Mouse (Mus musculus) gastrocnemius, adult 8-10 months (tissue): ENCODE data around the gene Cbfa2t3. TPM values are rescaled to one million over a fixed set of nuclear protein-coding genes. Genes with fewer than 3 reads are reported as not detected.

Experiments
- DNase-seq, 2 experiments: peaks; one replicate each; pipeline ENCODE4 v3.0.0; 2022; ENCODE audit warnings: low spot score in 2 of 2
- total RNA-seq, 4 experiments: library from RNA; stranded (reverse); gene quantifications; 2 replicates each; pipeline ENCODE4 v1.2.4; 2022

Cbfa2t3 gene
- total RNA-seq, 4 experiments from 2014 or later = 12.3 to 22.0 (median 17.2) TPM

GRCm38 (mm10) chr8:122718711-122719499 is 20.0 kb upstream of the Cbfa2t3 start:
- no peak for DNase-seq

- no peak for DNase-seq
These were observed 19.1 kb upstream of the Cbfa2t3 start for GRCm38 (mm10) chr8:122717869-122718509.

- DNase-seq = no peak
These were observed 17.7 kb upstream of the Cbfa2t3 start for GRCm38 (mm10) chr8:122716566-122716965.

- DNase-seq = no peak
These were observed 14.2 kb upstream of the Cbfa2t3 start for GRCm38 (mm10) chr8:122713157-122713518.

- DNase-seq = no peak
These were observed 13.7 kb upstream of the Cbfa2t3 start for GRCm38 (mm10) chr8:122712411-122713156.

GRCm38 (mm10) chr8:122711891-122712365 is 13.0 kb upstream of the Cbfa2t3 start:
- peak in 1 of 2 experiments; percentile 23 for DNase-seq

- DNase-seq = no peak
These were observed 12.6 kb upstream of the Cbfa2t3 start for GRCm38 (mm10) chr8:122711480-122711879.

GRCm38 (mm10) chr8:122709340-122710111 is 10.6 kb upstream of the Cbfa2t3 start:
- no peak for DNase-seq

- DNase-seq = no peak
These were observed 8.3 kb upstream of the Cbfa2t3 start for GRCm38 (mm10) chr8:122707184-122707583.

- DNase-seq = no peak
These were observed 7.1 kb upstream of the Cbfa2t3 start for GRCm38 (mm10) chr8:122705901-122706561.

GRCm38 (mm10) chr8:122704612-122705011 is 5.7 kb upstream of the Cbfa2t3 start:
- no peak for DNase-seq

- no peak for DNase-seq
These were observed 4.0 kb upstream of the Cbfa2t3 start for GRCm38 (mm10) chr8:122702957-122703356.

GRCm38 (mm10) chr8:122702301-122702941 is 3.5 kb upstream of the Cbfa2t3 start:
- DNase-seq = no peak

- no peak for DNase-seq
These were observed 2.7 kb upstream of the Cbfa2t3 start for GRCm38 (mm10) chr8:122701441-122702185.

- no peak for DNase-seq
These were observed 1.7 kb upstream of the Cbfa2t3 start for GRCm38 (mm10) chr8:122700628-122701027.

GRCm38 (mm10) chr8:122698254-122698768 is 598 bp downstream of the Cbfa2t3 start:
- DNase-seq = no peak

GRCm38 (mm10) chr8:122697586-122697985 is 1.3 kb downstream of the Cbfa2t3 start:
- DNase-seq = no peak

- no peak for DNase-seq
These were observed 1.7 kb downstream of the Cbfa2t3 start for GRCm38 (mm10) chr8:122697181-122697581.

GRCm38 (mm10) chr8:122695438-122696042 is 3.4 kb downstream of the Cbfa2t3 start:
- no peak for DNase-seq
